Mouse (Mus musculus): Measurements from ENCODE around the gene Gimap8. TPM values are rescaled to one million over a fixed set of nuclear protein-coding genes. Genes with fewer than 3 reads are reported as not detected.

The Gimap8 gene
- polyA plus RNA-seq, 1 experiment from 2014 or later, result 0.20 TPM

GRCm38 (mm10) chr6:48642764-48643292 is 4.2 kb upstream of the Gimap8 start:
- WGBS, result 23% methylated on average over 4 of the region's 4 CpGs
- Histone ChIP-seq H3K4me3 (ENCODE audit: low read depth, low read length) (no peak overlapping the region), H3K27ac (replicated peaks; ENCODE audit: low read depth, low read length) (no peak overlapping the region), H3K27me3 (ENCODE audit: control insufficient read depth, insufficient read depth, low read length) (no peaks in the 10 kb centered on the region), H3K36me3 (replicated peaks; ENCODE audit: control insufficient read depth, insufficient read depth, low read depth, low read length) (no peaks in the 10 kb centered on the region), H3K4me1 (ENCODE audit: control insufficient read depth, insufficient read depth, low read length) (no peaks in the 10 kb centered on the region), H3K4me2 (ENCODE audit: low read depth, low read length) (no peak overlapping the region), H3K9me3 (replicated peaks; ENCODE audit: control insufficient read depth, low read length) (no peaks in the 10 kb centered on the region), H3K9ac (replicated peaks; ENCODE audit: low read length) (no peak overlapping the region)
- ATAC-seq (replicated peaks; ENCODE audit: insufficient number of reproducible peaks, low FRiP score, low TSS enrichment, low read depth), result no peak
- DNase-seq (ENCODE audit: low spot score), result peak; percentile 88

- H3K27me3 ChIP-seq (ENCODE audit: control insufficient read depth, insufficient read depth, low read length), result no peaks in the 10 kb centered on the region
- no peaks in the 10 kb centered on the region for H3K9me3 ChIP-seq (replicated peaks; ENCODE audit: control insufficient read depth, low read length)
- H3K4me2 ChIP-seq (ENCODE audit: low read depth, low read length), result no peak overlapping the region
- WGBS, result 15% methylated on average over 12 of the region's 12 CpGs
- H3K4me1 ChIP-seq (ENCODE audit: control insufficient read depth, insufficient read depth, low read length), result no peaks in the 10 kb centered on the region
- H3K9ac ChIP-seq (replicated peaks; ENCODE audit: low read length), result no peak overlapping the region
- H3K36me3 ChIP-seq (replicated peaks; ENCODE audit: control insufficient read depth, insufficient read depth, low read depth, low read length), result no peaks in the 10 kb centered on the region
- H3K27ac ChIP-seq (replicated peaks; ENCODE audit: low read depth, low read length), result no peak overlapping the region
- H3K4me3 ChIP-seq (ENCODE audit: low read depth, low read length), result no peak overlapping the region
- DNase-seq (ENCODE audit: low spot score) (peak; percentile 84), ATAC-seq (replicated peaks; ENCODE audit: insufficient number of reproducible peaks, low FRiP score, low TSS enrichment, low read depth) (no peak; the same call in 1 of the 2 replicates)
These were observed 1.2 kb upstream of the Gimap8 start for GRCm38 (mm10) chr6:48645660-48646308.

GRCm38 (mm10) chr6:48646309-48646690 is 734 bp upstream of the Gimap8 start:
- Histone ChIP-seq H3K27me3 (ENCODE audit: control insufficient read depth, insufficient read depth, low read length) (no peaks in the 10 kb centered on the region), H3K4me2 (ENCODE audit: low read depth, low read length) (no peak overlapping the region), H3K4me1 (ENCODE audit: control insufficient read depth, insufficient read depth, low read length) (no peaks in the 10 kb centered on the region), H3K9ac (replicated peaks; ENCODE audit: low read length) (no peak overlapping the region), H3K27ac (replicated peaks; ENCODE audit: low read depth, low read length) (no peak overlapping the region), H3K36me3 (replicated peaks; ENCODE audit: control insufficient read depth, insufficient read depth, low read depth, low read length) (no peaks in the 10 kb centered on the region), H3K9me3 (replicated peaks; ENCODE audit: control insufficient read depth, low read length) (no peaks in the 10 kb centered on the region), H3K4me3 (ENCODE audit: low read depth, low read length) (no peak overlapping the region)
- WGBS, result 82% methylated on average over 4 of the region's 4 CpGs
- ATAC-seq (replicated peaks; ENCODE audit: insufficient number of reproducible peaks, low FRiP score, low TSS enrichment, low read depth) (no peak), DNase-seq (ENCODE audit: low spot score) (no peak)

GRCm38 (mm10) chr6:48647611-48648010 is 577 bp downstream of the Gimap8 start:
- H3K27ac ChIP-seq (replicated peaks; ENCODE audit: low read depth, low read length), result no peak overlapping the region
- ATAC-seq (replicated peaks; ENCODE audit: insufficient number of reproducible peaks, low FRiP score, low TSS enrichment, low read depth) (no peak), DNase-seq (ENCODE audit: low spot score) (no peak)
- no peaks in the 10 kb centered on the region for H3K4me1 ChIP-seq (ENCODE audit: control insufficient read depth, insufficient read depth, low read length)
- H3K36me3 ChIP-seq (replicated peaks; ENCODE audit: control insufficient read depth, insufficient read depth, low read depth, low read length), result no peaks in the 10 kb centered on the region
- no peaks in the 10 kb centered on the region for H3K27me3 ChIP-seq (ENCODE audit: control insufficient read depth, insufficient read depth, low read length)
- H3K9me3 ChIP-seq (replicated peaks; ENCODE audit: control insufficient read depth, low read length), result no peaks in the 10 kb centered on the region
- 91% methylated on average over 2 of the region's 2 CpGs for WGBS
- H3K9ac ChIP-seq (replicated peaks; ENCODE audit: low read length), result no peak overlapping the region
- H3K4me3 ChIP-seq (ENCODE audit: low read depth, low read length), result no peak overlapping the region
- no peak overlapping the region for H3K4me2 ChIP-seq (ENCODE audit: low read depth, low read length)

- no peak overlapping the region for H3K4me3 ChIP-seq (ENCODE audit: low read depth, low read length)
- no peaks in the 10 kb centered on the region for H3K4me1 ChIP-seq (ENCODE audit: control insufficient read depth, insufficient read depth, low read length)
- no peaks in the 10 kb centered on the region for H3K9me3 ChIP-seq (replicated peaks; ENCODE audit: control insufficient read depth, low read length)
- H3K9ac ChIP-seq (replicated peaks; ENCODE audit: low read length), result no peak overlapping the region
- H3K4me2 ChIP-seq (ENCODE audit: low read depth, low read length), result no peak overlapping the region
- no peak overlapping the region for H3K27ac ChIP-seq (replicated peaks; ENCODE audit: low read depth, low read length)
- whole genome bisulfite sequencing, result 82% methylated on average over 4 of the region's 4 CpGs
- DNase-seq (ENCODE audit: low spot score), result no peak
- H3K36me3 ChIP-seq (replicated peaks; ENCODE audit: control insufficient read depth, insufficient read depth, low read depth, low read length), result no peaks in the 10 kb centered on the region
- ATAC-seq (replicated peaks; ENCODE audit: insufficient number of reproducible peaks, low FRiP score, low TSS enrichment, low read depth), result no peak
- no peaks in the 10 kb centered on the region for H3K27me3 ChIP-seq (ENCODE audit: control insufficient read depth, insufficient read depth, low read length)
These were observed 1.7 kb downstream of the Gimap8 start for GRCm38 (mm10) chr6:48648779-48649178.

- H3K4me1 ChIP-seq (ENCODE audit: control insufficient read depth, insufficient read depth, low read length), result no peaks in the 10 kb centered on the region
- H3K4me2 ChIP-seq (ENCODE audit: low read depth, low read length), result no peak overlapping the region
- no peaks in the 10 kb centered on the region for H3K36me3 ChIP-seq (replicated peaks; ENCODE audit: control insufficient read depth, insufficient read depth, low read depth, low read length)
- no peak overlapping the region for H3K27ac ChIP-seq (replicated peaks; ENCODE audit: low read depth, low read length)
- H3K4me3 ChIP-seq (ENCODE audit: low read depth, low read length), result no peak overlapping the region
- 87% methylated on average over 9 of the region's 9 CpGs for WGBS
- no peak for ATAC-seq (replicated peaks; ENCODE audit: insufficient number of reproducible peaks, low FRiP score, low TSS enrichment, low read depth)
- no peaks in the 10 kb centered on the region for H3K9me3 ChIP-seq (replicated peaks; ENCODE audit: control insufficient read depth, low read length)
- DNase-seq (ENCODE audit: low spot score), result no peak
- H3K9ac ChIP-seq (replicated peaks; ENCODE audit: low read length), result no peak overlapping the region
- H3K27me3 ChIP-seq (ENCODE audit: control insufficient read depth, insufficient read depth, low read length), result no peaks in the 10 kb centered on the region
These were observed 3.0 kb downstream of the Gimap8 start for GRCm38 (mm10) chr6:48650041-48650440.

- Histone ChIP-seq H3K9ac (replicated peaks; ENCODE audit: low read length) (no peak overlapping the region), H3K4me3 (ENCODE audit: low read depth, low read length) (no peak overlapping the region), H3K27me3 (ENCODE audit: control insufficient read depth, insufficient read depth, low read length) (no peaks in the 10 kb centered on the region), H3K9me3 (replicated peaks; ENCODE audit: control insufficient read depth, low read length) (no peaks in the 10 kb centered on the region), H3K4me2 (ENCODE audit: low read depth, low read length) (no peak overlapping the region), H3K4me1 (ENCODE audit: control insufficient read depth, insufficient read depth, low read length) (no peaks in the 10 kb centered on the region), H3K27ac (replicated peaks; ENCODE audit: low read depth, low read length) (no peak overlapping the region), H3K36me3 (replicated peaks; ENCODE audit: control insufficient read depth, insufficient read depth, low read depth, low read length) (no peaks in the 10 kb centered on the region)
- 80% methylated on average over 5 of the region's 5 CpGs for WGBS
- ATAC-seq (replicated peaks; ENCODE audit: insufficient number of reproducible peaks, low FRiP score, low TSS enrichment, low read depth) (no peak), DNase-seq (ENCODE audit: low spot score) (no peak)
These were observed 11.7 kb downstream of the Gimap8 start for GRCm38 (mm10) chr6:48658721-48659120.

- H3K4me1 ChIP-seq (ENCODE audit: control insufficient read depth, insufficient read depth, low read length), result no peaks in the 10 kb centered on the region
- WGBS, result 85% methylated on average over 4 of the region's 4 CpGs
- no peak overlapping the region for H3K27ac ChIP-seq (replicated peaks; ENCODE audit: low read depth, low read length)
- no peak overlapping the region for H3K4me2 ChIP-seq (ENCODE audit: low read depth, low read length)
- no peak overlapping the region for H3K4me3 ChIP-seq (ENCODE audit: low read depth, low read length)
- no peak overlapping the region for H3K9ac ChIP-seq (replicated peaks; ENCODE audit: low read length)
- H3K27me3 ChIP-seq (ENCODE audit: control insufficient read depth, insufficient read depth, low read length), result no peaks in the 10 kb centered on the region
- H3K9me3 ChIP-seq (replicated peaks; ENCODE audit: control insufficient read depth, low read length), result no peaks in the 10 kb centered on the region
- no peaks in the 10 kb centered on the region for H3K36me3 ChIP-seq (replicated peaks; ENCODE audit: control insufficient read depth, insufficient read depth, low read depth, low read length)
- ATAC-seq (replicated peaks; ENCODE audit: insufficient number of reproducible peaks, low FRiP score, low TSS enrichment, low read depth) (no peak), DNase-seq (ENCODE audit: low spot score) (no peak)
These were observed 17.7 kb downstream of the Gimap8 start for GRCm38 (mm10) chr6:48664750-48665149.
